Mouse (Mus musculus): ENCODE data around the gene Grb2.

The Grb2 gene

DNA sequence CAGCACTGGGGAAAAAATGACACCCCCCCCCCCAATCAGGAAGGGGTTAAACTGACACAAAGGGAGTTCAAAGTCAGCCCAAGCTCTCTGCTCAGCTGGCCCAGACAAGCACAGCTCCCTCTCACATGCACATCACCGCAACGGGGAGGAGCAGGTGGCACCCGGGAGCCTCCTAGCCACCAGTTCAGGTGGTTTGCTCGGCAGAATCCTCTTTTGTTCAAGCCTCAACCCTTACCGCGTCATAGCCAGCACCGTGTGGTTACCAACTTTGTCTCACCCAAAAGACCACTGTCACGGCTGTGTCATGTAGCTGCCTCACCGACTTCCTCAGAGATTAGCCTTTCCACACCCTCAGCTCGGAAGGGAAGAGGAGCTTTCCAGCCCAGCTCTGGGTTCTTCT lies 65.1 kb downstream of the Grb2 start:
- DNase-seq: no peak

DNA sequence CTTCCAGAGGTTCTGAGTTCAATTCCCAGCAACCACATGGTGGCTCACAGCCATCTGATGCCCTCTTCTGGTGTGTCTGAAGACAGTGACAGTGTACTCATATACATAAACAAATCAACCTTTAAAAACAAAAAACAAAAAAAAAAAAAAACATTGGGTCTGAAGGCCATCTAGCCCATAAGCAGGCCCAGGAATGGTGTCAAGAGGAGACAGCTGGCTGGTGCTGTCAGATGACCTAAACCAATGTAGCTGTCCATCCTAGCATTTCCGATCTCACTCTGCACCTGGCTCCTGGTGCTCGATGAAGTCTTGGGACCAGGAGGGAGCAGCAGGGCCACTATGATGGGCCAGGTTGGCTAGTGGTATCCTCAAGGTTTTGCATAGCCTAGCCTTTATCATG lies 65.7 kb downstream of the Grb2 start:
- no peak for DNase-seq

GRCm38 (mm10) chr11:115641664-115642036 lies 66.7 kb downstream of the Grb2 start:
- no peak for DNase-seq

- no peak for DNase-seq
These were observed 67.3 kb downstream of the Grb2 start for GRCm38 (mm10) chr11:115640978-115641663.

DNA sequence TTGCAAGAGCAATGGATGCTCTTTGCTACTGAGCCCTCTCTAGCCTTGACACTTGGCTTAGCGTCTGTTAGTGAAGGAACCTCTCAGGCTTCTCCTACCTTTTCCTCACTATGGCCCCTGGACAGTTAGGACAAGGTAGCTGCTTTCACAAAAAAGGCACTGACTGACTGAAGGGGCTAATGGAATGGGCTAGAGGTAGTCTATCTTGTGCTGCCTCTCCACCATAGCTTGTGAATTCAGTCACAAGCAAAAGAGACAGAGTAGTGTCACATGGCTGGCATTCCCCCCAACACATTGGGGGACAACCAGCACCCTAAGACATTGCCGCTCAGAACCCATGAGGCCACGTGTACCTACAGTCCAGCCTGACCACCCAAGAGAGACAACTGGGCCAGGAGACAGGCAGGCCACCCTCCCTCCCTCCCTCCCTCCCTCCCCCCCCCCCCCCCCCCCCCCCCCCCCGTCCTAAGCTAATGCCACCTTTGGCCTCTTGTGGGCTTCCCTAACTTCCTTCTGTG lies 68.0 kb downstream of the Grb2 start:
- DNase-seq: no peak

DNA sequence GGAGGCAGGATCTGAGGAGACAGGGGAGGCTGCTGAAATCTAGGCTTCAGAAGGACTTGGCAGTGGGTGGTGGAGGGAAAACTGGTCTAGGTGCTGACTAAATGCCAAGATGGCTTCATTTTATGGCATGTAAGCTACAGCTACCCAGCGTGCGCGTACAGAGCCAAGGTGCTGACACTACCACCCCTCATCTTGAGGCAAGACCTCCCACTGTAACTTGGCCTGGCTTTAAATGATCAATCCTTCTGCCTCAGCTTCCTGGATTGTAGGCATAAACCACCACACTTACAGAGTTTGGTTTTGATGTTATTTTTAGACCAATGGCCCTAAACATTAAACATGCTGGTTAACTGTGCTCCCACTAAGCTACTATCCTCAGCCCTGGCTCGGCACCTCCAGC lies 68.9 kb downstream of the Grb2 start:
- DNase-seq: no peak

- DNase-seq: no peak
These were observed 69.6 kb downstream of the Grb2 start for GRCm38 (mm10) chr11:115638498-115639409.

DNA sequence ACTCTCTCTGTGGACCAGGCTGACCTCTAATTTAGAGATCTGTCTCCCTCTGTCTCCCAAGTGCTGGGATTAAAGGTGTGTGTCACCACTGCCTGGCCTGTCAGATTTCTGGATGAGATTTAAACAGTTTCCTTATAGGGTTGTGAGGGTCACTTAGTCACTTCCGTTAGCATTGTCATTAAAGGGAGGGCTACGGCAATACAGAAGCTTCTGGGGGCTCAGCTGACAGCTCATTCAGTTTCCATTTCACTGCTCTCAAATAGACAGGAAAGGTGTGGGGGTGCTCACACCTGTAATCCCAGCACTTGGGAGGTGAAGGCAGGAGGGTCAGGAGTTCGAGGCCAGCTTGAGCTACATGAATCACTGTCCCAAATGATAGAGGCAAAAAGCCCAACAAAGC lies 71.4 kb downstream of the Grb2 start:
- DNase-seq: no peak

DNA sequence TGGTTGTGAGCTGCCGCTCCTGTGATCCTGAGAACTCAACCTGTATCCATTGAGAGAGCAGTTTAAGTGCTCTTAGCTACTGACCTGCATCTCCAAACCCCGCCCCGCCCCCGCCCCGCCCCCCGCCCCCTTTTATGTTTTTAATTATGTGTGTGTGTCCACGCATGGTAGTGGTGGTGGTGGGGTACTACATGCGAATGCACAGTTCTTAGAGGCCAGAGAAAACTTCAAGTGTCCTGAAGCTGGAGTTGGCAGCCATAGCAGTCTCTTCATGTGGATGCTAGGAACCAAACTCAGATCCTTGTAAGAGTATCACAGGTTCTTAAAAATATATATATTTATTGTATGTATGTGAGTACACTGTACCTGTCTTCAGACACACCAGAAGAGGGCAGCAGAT lies 72.9 kb downstream of the Grb2 start:
- no peak for DNase-seq

GRCm38 (mm10) chr11:115635041-115635440 lies 73.4 kb downstream of the Grb2 start:
- DNase-seq: no peak

DNA sequence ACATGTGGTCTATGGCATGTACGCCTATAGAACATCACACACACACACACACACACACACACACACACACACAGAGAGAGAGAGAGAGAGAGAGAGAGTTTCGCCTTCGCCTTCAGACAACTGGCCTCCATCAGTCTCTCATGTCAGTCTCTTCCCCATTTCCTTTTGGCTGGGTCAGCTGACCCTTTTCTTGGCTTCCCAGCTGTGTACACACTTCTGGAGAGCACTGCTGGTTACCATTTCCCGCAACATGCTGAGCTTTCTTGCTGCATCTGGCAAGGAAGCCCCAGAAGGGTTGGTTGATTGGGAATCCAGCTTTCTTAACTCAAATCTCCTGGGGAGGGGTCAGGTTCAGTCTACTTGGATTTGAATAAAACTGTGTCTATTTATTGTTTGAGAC lies 74.3 kb downstream of the Grb2 start:
- no peak for DNase-seq

DNA sequence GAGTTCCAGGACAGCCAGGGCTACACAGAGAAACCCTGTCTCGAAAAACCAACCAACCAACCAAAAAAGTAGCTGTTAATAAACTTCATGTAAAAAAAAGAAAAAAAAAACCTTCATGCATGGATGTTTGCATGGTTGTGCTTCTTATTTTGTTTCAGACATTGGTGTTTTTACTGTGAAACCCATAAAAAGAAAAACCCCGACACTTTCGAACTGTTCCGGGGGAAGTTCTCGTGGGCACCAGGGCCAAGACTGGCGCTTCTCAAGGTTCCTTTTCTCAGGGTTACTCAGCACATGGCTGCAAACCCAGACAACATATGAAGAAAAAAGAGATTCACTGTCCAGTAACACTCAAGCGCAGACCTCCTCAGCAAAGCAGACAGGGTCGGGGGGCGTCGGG lies 75.5 kb downstream of the Grb2 start:
- DNase-seq: no peak

- no peak for DNase-seq
These were observed 76.2 kb downstream of the Grb2 start for GRCm38 (mm10) chr11:115632247-115632646.

- peak; percentile 53 for DNase-seq
These were observed 76.9 kb downstream of the Grb2 start for GRCm38 (mm10) chr11:115631505-115631890.

- peak; percentile 55 for DNase-seq
These were observed 77.6 kb downstream of the Grb2 start for GRCm38 (mm10) chr11:115630532-115631504.

- DNase-seq: no peak
These were observed 78.5 kb downstream of the Grb2 start for GRCm38 (mm10) chr11:115629734-115630531.

DNA sequence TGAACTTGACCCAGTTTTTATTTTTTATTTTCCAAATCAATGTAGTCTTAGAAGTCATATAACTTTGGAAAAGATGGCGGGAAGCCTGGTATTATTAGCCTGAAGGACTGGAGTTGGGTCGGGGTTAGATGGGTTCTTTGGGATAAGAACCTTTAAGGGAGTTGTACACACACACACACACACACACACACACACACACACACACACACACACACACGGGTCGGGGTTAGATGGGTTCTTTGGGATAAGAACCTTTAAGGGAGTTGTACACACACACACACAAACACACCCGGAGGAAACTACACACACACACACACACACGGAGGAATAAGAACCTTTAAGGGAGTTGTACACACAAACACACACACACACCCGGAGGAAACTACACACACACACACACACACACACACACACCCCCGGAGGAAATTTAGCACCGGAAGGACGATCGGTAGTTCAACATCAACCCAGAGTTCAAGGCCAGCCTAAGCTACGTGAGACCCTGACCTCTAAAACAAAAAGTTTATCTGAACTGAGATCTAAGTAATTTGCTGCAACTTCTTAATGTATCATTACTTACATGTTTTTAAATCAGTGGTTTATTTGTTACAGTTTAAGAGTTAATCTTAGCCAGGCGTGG lies 79.8 kb downstream of the Grb2 start:
- DNase-seq: no peak

DNA sequence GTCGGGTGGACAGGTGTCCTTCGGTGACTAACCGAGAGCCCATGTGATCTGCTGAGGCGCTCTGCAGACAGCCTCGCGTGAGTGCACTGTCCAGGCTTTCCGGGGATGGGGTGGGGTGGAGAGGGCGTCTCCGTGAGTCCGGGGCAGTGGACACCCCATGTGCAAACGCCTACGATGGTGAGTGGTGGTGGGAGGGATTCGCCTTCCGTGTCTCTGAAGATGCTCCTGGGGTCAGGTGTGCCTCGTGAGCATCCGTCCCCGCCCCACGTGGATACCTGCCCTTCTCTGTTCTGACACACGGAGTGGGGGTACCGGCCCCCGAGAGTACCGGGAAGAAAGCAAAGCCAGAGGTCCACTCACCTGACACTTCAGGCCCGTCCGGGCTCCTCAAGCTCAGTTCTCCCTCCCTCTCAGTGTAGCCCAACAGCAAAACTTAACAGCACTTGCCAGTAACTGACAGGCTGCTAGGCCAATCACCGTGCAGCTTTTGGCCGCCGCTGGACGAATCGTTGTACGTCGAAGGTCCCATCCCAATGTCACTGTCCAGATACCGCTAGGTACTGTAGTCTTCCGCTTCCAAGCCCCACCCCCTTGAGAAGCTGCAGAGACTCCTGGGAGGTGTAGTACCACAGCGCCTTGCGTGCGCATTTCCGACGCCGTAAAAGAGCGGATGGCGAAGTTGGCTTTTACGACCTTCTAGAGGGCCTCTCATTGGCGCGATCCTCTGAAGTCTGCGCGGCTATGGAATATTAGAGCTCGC lies 80.5 kb downstream of the Grb2 start, which contains the start of gene Slc25a19:
Slc25a19 (minus strand) TSS at position 591 of the 760 bp plus-strand sequence.
- DNase-seq: peak; percentile 99

DNA sequence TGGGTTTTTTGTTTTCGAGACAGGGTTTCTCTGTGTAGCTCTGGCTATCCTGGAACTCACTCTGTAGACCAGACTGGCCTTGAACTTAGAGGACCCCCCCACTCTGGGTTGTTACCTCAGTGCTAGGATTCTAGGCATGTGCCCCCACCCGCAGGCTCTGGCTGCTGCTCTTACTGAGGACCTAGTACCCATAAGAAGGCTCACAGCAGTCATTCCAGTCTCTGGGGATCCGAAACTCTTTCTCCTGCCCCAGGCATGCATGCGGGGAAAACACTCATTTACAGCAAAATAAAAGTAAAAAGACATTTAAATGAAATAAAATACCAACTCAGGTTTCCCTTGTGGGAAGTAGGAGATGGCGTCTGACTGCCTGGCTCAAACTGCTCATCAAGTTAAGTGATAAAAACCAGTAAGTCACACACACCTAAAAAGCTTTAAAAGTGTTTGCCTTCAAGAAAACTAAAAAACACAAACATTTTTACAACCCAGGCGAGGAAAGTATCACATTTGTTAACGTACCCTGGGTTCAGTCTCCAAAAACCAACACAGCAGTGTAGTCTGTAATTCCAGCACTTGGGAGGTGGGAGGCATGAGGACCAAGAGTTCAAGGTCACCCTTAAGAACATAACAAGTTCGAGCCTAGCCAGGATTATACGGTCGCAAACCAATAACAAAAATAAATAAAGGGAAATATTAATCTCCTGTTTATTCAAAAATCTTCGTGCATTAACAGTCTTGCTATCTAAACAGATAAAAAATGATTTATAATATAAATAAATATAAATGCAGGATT lies 81.4 kb downstream of the Grb2 start:
- DNase-seq: no peak

- no peak for DNase-seq
These were observed 82.5 kb downstream of the Grb2 start for GRCm38 (mm10) chr11:115625877-115626276.

Data from liver (tissue).